Mouse (Mus musculus) liver, adult (tissue): ENCODE data around the gene Nisch.

ENCODE experiments used
- GATA4 ChIP-seq: IDR thresholded peaks from 2 replicates; pipeline ENCODE4 v1.6.1; 2014; ENCODE audit warnings: mild to moderate bottlenecking, low read length; ENCODE audit not compliant: insufficient replicate concordance

The Nisch gene

DNA sequence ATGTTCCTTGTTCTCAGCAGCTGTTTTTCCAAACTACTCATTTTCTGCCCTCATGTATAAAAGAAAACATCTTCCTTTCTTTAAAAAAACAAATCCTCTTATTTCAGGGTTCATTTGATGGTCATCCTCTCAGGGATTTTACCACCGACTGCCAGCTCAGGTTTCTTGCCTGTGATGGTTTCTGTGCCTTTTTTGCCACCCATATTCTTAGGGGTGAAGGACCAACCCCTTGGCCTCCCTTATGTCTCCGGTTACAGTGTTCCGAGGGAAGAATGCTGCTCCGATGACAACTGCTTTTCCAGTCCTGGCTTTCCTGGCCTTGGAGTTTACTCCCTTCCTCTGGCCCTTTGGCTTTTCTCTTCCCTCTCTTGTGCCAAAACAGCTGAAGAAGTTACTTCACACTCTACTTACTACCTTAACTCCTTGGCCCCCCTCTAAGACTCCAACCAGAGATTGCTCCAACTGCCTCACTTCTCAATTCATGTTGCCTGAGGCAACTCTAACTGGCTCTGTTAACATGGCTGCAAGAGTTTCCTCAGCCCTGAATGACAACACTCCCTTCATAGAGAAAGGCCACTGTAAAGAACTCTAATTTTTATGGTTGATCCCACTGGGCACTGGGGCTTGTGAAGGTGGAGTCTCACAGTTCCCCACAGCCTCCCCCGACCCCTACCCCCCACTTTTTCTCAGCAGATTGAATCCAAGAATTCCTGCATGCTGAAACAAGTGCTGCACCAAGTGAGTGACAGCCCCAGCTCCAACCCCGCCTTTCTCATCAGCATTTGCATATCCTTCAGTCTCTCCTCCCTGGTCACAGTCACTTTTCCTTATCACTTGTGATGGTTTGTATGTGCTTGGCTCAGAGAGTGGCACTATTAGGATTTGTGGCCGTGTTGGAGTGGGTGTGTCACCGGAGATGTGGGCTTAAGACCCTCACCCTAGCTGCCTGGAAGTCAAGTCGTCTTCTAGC lies 91.4 kb downstream of the Nisch start:
- TF ChIP-seq GATA4 = no peak
